Mouse (Mus musculus) myocyte (in vitro differentiated cells): ENCODE data around the gene Rab7. TPM values are rescaled to one million over a fixed set of nuclear protein-coding genes. Genes with fewer than 3 reads are reported as not detected.

Experiments used
- H3K27me3 ChIP-seq: one replicate; pipeline ENCODE4 v1.6.1; 2011; ENCODE audit not compliant: control insufficient read depth, insufficient read depth, insufficient read length
- H3K36me3 ChIP-seq: one replicate; pipeline ENCODE4 v1.6.1; 2011; ENCODE audit not compliant: control insufficient read depth, insufficient read depth
- H3K4me2 ChIP-seq: one replicate; pipeline ENCODE4 v1.6.1; 2011; ENCODE audit warnings: low read depth, control low read depth
- H3K4me3 ChIP-seq: one replicate; pipeline ENCODE4 v1.5.1; 2011; ENCODE audit warnings: mild to moderate bottlenecking, control low read depth, moderate library complexity
- H3K79me2 ChIP-seq: one replicate; pipeline ENCODE4 v1.6.1; 2011; ENCODE audit not compliant: control insufficient read depth, insufficient read depth
- H3ac ChIP-seq: one replicate; pipeline ENCODE4 v1.6.1; 2011; ENCODE audit not compliant: control insufficient read depth, insufficient read length
- CEBPB ChIP-seq: IDR thresholded peaks from 2 replicates; pipeline ENCODE4 v1.6.1; 2011; ENCODE audit warnings: mild to moderate bottlenecking, moderate library complexity; ENCODE audit not compliant: poor library complexity, insufficient read depth, severe bottlenecking
- E2F4 ChIP-seq: IDR thresholded peaks from one replicate; pipeline ENCODE4 v1.6.1; 2011; ENCODE audit warnings: mild to moderate bottlenecking, control low read depth, moderate library complexity; ENCODE audit not compliant: insufficient read depth
- MAX ChIP-seq: IDR thresholded peaks from one replicate; pipeline ENCODE4 v1.6.1; 2011; ENCODE audit warnings: low read depth, mild to moderate bottlenecking, control low read depth
- MYOD1 ChIP-seq, 3 experiments: IDR thresholded peaks; one replicate each; pipeline ENCODE4 v1.6.1; 2011; ENCODE audit warnings: control low read depth in 2 of 3, low read depth in 2 of 3, mild to moderate bottlenecking in 2 of 3, moderate library complexity in 1 of 3; ENCODE audit not compliant: insufficient read length in 2 of 3, control insufficient read depth in 1 of 3
- MYOG ChIP-seq, 3 experiments: IDR thresholded peaks; one replicate each; pipeline ENCODE4 v1.6.1; 2011; ENCODE audit warnings: control low read depth in 2 of 3, low read depth in 2 of 3, mild to moderate bottlenecking in 2 of 3; ENCODE audit not compliant: insufficient read length in 2 of 3, control insufficient read depth in 1 of 3, insufficient read depth in 1 of 3
- POLR2A ChIP-seq: IDR thresholded peaks from one replicate; pipeline ENCODE4 v1.6.1; 2011; ENCODE audit warnings: low read depth, mild to moderate bottlenecking, control low read depth, moderate library complexity; ENCODE audit not compliant: insufficient read length
- POLR2AphosphoS2 ChIP-seq: IDR thresholded peaks from one replicate; pipeline ENCODE4 v1.6.1; 2011; ENCODE audit warnings: low read depth, control low read depth; ENCODE audit not compliant: insufficient read length
- REST ChIP-seq: IDR thresholded peaks from one replicate; pipeline ENCODE4 v1.6.1; 2011; ENCODE audit warnings: mild to moderate bottlenecking, control low read depth, moderate library complexity; ENCODE audit not compliant: insufficient read depth, insufficient read length
- SRF ChIP-seq: IDR thresholded peaks from one replicate; pipeline ENCODE4 v1.6.1; 2011; ENCODE audit warnings: low read depth; ENCODE audit not compliant: control insufficient read depth, insufficient read length
- TCF12 ChIP-seq: IDR thresholded peaks from one replicate; pipeline ENCODE4 v1.6.1; 2011; ENCODE audit warnings: mild to moderate bottlenecking, control low read depth; ENCODE audit not compliant: poor library complexity, insufficient read depth, severe bottlenecking
- TCF3 ChIP-seq: IDR thresholded peaks from one replicate; pipeline ENCODE4 v1.6.1; 2011; ENCODE audit warnings: low read depth, control low read depth; ENCODE audit not compliant: insufficient read length
- USF1 ChIP-seq: IDR thresholded peaks from one replicate; pipeline ENCODE4 v1.6.1; 2011; ENCODE audit warnings: low read depth, mild to moderate bottlenecking, control low read depth, moderate library complexity
- polyA plus RNA-seq: library from polyadenylated mRNA; unstranded; fragments of >200 nt; fragmentation: generic; extraction: Trizol; gene quantifications from one replicate; pipeline ENCODE4 v1.2.1, GENCODE M21; 2012; ENCODE audit warnings: missing spikeins

Rab7 gene
- polyA plus RNA-seq, 1 experiment = 181 TPM

DNA sequence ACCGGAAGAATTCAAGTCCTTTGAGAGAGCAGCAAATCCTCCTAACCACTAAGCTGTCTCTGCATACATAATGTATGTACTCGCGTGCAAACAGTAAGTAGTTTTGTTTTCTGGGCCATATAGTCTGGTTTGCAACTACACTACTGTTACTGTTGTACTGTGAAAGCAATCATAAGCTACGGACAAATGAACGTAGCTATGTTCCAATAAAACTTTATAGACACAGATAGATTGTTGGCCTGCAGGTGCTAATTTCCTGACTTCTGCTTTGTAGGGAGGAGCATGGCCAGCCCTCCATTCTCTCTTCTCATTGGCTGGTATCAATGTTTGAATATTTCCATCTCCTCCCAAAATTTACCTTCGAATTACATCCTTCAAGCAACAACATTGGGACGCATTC lies 38.0 kb upstream of the Rab7 start:
- no peaks in the 10 kb centered on the region for H3K27me3 ChIP-seq
- H3K79me2 ChIP-seq = peaks cover 38% of the 10 kb centered on the region
- H3ac ChIP-seq = no peak overlapping the region
- no peak for TF ChIP-seq POLR2AphosphoS2
- TF ChIP-seq POLR2A = no peak
- TF ChIP-seq E2F4 = no peak
- no peak for TF ChIP-seq REST
- TF ChIP-seq TCF3 = no peak
- TF ChIP-seq MYOG (IDR thresholded peaks at IDR 0.05; ENCODE audit: control insufficient read depth in 1 of 3, insufficient read depth in 1 of 3, insufficient read length in 2 of 3, low read depth in 2 of 3) = no peak
- TF ChIP-seq MAX = no peak
- no peak for TF ChIP-seq TCF12
- H3K36me3 ChIP-seq = no peaks in the 10 kb centered on the region
- no peak overlapping the region for H3K4me3 ChIP-seq
- H3K4me2 ChIP-seq = no peak overlapping the region

DNA sequence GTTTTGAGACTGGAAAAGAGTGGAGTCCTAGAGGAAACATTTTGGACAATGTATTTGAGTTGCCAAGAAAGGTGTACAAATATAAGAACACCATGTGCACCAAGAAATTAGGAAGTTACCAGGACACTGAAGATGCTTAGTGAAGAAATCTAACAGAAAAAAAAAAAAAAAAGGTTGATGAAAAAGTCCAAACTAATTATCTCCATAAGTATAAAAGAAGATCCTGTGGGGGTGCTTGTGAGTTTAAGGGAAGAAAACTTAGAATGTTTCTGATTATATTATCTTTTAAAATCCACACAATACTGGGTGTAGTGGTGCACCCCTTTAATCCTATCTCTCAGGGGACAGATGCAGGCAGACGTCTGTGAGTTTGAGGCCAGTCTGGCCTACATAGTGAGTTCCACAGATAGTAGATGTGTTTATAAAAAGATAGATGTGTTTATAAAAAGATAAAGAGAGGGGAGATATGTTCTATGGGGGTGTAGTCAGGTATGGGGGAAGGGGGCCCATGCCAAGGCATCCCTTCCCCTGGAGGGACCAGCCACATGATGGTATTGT lies 31.0 kb upstream of the Rab7 start:
- TF ChIP-seq E2F4 (no peak), REST (no peak), CEBPB (no peak), SRF (no peak), MAX (no peak), USF1 (no peak), POLR2A (no peak)
- Histone ChIP-seq H3K4me3 (peak overlapping the region; percentile 21), H3ac (no peak overlapping the region), H3K27me3 (no peaks in the 10 kb centered on the region), H3K4me2 (peak overlapping the region; percentile 85), H3K79me2 (no peaks in the 10 kb centered on the region), H3K36me3 (no peaks in the 10 kb centered on the region)

DNA sequence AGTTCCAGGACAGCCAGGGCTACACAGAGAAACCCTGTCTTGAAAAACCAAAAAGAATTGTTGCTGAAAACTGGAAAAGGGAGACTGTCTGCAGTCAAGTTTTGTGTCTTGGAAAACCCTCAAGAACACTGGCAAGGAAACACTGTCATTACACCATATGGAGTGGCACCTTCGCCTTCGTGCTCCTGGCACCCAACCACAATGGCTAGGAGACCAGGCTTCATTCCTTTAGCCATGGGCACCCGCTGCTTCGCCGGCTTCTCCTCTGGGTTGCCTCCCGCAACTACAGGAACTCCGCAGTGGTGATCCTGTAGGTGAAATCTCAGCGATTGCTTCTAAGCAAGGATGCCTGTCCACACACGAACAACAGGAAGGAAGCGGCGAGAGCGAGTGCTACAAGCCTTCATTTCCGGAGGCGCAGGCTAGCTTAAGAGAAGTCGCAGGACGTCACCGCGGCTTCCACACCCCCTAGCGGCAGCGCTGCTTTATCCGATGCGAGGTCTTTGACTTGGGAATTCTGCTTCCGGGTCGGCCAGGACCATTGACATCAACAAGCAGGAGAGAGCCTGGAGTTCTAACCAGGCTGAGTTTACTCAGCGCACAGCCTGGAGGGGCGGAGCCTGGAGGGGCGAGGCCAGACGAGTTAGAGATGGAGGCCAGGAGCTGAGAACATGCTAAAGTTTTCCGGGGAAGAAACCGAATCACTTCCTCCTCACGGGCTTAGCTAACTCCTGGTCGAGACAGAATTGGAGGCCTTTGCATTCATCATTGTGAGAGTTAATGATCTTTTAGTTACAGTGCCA lies 29.9 kb upstream of the Rab7 start:
- Histone ChIP-seq H3K36me3 (no peaks in the 10 kb centered on the region), H3K27me3 (no peaks in the 10 kb centered on the region), H3ac (no peak overlapping the region), H3K79me2 (no peaks in the 10 kb centered on the region), H3K4me3 (peak overlapping the region; percentile 21), H3K4me2 (peak overlapping the region; percentile 85)
- TF ChIP-seq MYOD1 (IDR thresholded peaks at IDR 0.05; ENCODE audit: control insufficient read depth in 1 of 3, insufficient read length in 2 of 3, low read depth in 2 of 3) (no peak), CEBPB (no peak), MYOG (IDR thresholded peaks at IDR 0.05; ENCODE audit: control insufficient read depth in 1 of 3, insufficient read depth in 1 of 3, insufficient read length in 2 of 3, low read depth in 2 of 3) (peak in 1 of 3 experiments; percentile 12), TCF12 (no peak), TCF3 (no peak), MAX (no peak), E2F4 (no peak), POLR2A (peak; percentile 68), SRF (peak; percentile 4), REST (no peak), POLR2AphosphoS2 (peak; percentile 58), USF1 (no peak)

DNA sequence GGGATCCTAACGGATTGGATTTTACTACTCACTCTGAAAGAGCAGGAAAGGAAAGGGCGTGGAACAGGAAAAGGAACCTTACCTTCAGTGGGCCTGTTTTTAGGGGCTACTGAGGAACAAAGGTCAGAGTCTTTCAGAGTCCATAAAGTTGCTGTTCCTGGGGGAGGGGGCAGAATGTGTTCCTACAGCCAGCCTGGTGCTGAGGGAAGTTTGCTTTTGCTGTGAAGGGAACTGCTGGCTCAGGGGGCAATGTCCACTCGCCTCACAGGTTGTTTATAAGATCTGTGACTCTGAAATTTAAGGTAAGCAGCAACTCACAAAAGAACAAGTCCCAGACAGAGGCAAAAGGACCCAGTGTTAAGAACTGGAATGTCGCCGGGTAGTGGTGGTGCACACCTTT lies 26.1 kb upstream of the Rab7 start:
- H3K4me2 ChIP-seq = no peak overlapping the region
- no peak overlapping the region for H3ac ChIP-seq
- no peak for TF ChIP-seq TCF12
- no peak for TF ChIP-seq MYOG (IDR thresholded peaks at IDR 0.05; ENCODE audit: control insufficient read depth in 1 of 3, insufficient read depth in 1 of 3, insufficient read length in 2 of 3, low read depth in 2 of 3)
- no peak for TF ChIP-seq E2F4
- no peak for TF ChIP-seq REST
- TF ChIP-seq TCF3 = no peak
- TF ChIP-seq MYOD1 (IDR thresholded peaks at IDR 0.05; ENCODE audit: control insufficient read depth in 1 of 3, insufficient read length in 2 of 3, low read depth in 2 of 3) = no peak
- no peaks in the 10 kb centered on the region for H3K79me2 ChIP-seq
- no peaks in the 10 kb centered on the region for H3K27me3 ChIP-seq
- H3K36me3 ChIP-seq = no peaks in the 10 kb centered on the region
- H3K4me3 ChIP-seq = no peak overlapping the region

DNA sequence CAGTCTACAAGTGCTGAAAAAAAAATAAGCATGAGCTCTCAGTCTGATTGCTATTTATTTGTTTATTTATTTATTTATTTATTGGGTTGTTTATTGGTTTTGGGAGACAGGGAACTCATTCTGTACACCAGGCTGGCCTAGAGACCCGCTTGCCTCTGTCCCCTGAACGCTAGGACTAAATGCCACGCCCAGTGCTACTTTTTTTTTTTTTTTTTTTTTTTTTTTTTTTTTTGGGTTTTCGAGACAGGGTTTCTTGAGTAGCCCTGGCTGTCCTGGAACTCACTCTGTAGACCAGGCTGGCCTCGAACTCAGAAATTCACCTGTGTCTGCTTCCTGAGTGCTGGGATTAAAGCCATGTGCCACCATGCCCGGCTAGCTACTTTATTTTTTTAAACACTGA lies 25.4 kb upstream of the Rab7 start:
- H3K4me3 ChIP-seq = no peak overlapping the region
- TF ChIP-seq POLR2A = no peak
- no peak for TF ChIP-seq E2F4
- no peak for TF ChIP-seq MYOG (IDR thresholded peaks at IDR 0.05; ENCODE audit: control insufficient read depth in 1 of 3, insufficient read depth in 1 of 3, insufficient read length in 2 of 3, low read depth in 2 of 3)
- TF ChIP-seq TCF3 = no peak

More for the DNA sequence above, 25.4 kb upstream of the Rab7 start:
- H3K79me2 ChIP-seq = no peaks in the 10 kb centered on the region
- no peaks in the 10 kb centered on the region for H3K27me3 ChIP-seq
- no peaks in the 10 kb centered on the region for H3K36me3 ChIP-seq
- no peak overlapping the region for H3K4me2 ChIP-seq
- H3ac ChIP-seq = no peak overlapping the region
